Mouse (Mus musculus): ENCODE data around the gene Med24. TPM values are rescaled to one million over a fixed set of nuclear protein-coding genes. Genes with fewer than 3 reads are reported as not detected.
A peak's percentile ranks its signal among the peaks of the same experiment; 100 is the strongest.
"Not testable (repeated sequence)": the region's sequence is repeated elsewhere in the genome, so short reads cannot be mapped to it uniquely, and the experiment has no call there.

Gene Med24
- polyA plus RNA-seq, 1 experiment from 2014 or later = 61.0 TPM

DNA sequence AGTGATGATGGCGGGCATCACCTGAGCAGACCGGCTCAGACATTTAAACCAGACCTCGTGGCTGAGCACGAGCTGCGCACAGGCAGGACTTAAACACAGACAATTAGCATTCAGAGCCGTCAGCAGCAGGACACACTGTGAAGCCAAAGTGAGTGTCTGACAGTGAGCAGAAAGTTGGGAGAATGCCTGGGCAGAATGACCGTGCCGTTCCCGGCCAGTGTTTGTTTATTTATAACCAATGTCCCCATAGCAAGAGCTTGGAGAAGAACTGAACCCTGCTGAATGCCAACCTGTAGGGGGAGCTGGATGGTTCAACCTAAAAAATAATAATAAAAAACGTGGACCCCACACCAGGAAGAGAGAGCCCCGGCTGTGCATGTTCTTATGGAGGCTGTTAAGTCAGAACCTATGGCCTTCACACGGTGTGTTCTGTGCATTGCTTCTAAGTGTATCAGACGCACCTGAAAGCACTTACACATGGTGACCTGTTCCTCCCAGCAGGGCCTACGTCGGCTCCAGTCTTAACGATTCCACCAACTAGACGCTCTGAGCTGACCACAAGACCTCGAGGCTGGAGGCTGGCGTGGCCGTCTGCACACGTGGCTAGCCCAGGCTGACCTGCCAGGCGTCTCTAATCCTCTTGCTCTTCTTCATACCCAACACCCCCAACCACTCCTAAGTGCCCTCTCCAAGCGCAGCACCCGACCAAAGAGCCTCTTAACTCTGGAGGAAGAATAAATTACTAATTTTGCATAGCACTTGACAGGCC is 7.6 kb downstream of the Med24 start:
- Histone ChIP-seq H3K27ac (peak overlapping the region; percentile 29; the same call in 1 of the 2 replicates), H3K4me2 (replicated peaks) (no peak overlapping the region; the same call in 1 of the 2 replicates), H3K9me3 (no peaks in the 10 kb centered on the region), H3K4me3 (no peak overlapping the region), H3K36me3 (peaks cover 41% of the 10 kb centered on the region), H3K27me3 (no peaks in the 10 kb centered on the region), H3K9ac (no peak overlapping the region), H3K4me1 (peaks cover 20% of the 10 kb centered on the region)
- WGBS = 39% methylated on average over 24 of the region's 24 CpGs
- peak; percentile 9; the same call in 1 of the 2 replicates for ATAC-seq (ENCODE audit: low FRiP score, low read depth)

DNA sequence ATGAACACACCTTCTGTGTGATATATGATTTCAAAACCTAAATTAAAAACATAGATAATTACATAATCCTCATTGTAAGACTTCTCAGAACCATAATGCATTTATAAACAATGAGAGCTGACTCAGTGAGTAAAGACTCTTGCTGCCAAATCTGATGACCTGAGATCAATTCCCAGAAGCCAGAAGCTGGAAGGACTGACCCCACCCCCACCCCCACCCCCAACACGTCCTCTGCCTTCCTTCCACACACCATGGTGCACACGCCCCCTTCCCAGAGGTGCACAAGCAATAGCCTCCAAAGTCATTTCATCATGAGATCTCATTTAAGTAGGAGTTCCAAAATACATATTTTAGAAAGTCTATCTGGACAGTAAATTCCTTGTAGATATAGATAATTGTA is 8.5 kb downstream of the Med24 start:
- Histone ChIP-seq H3K27ac (no peak overlapping the region), H3K9me3 (no peaks in the 10 kb centered on the region), H3K27me3 (no peaks in the 10 kb centered on the region), H3K4me3 (no peak overlapping the region), H3K4me1 (peaks cover 20% of the 10 kb centered on the region), H3K4me2 (replicated peaks) (no peak overlapping the region), H3K36me3 (peaks cover 41% of the 10 kb centered on the region), H3K9ac (no peak overlapping the region)
- no peak for ATAC-seq (ENCODE audit: low FRiP score, low read depth)
- 71% methylated on average over 2 of the region's 2 CpGs for WGBS

DNA sequence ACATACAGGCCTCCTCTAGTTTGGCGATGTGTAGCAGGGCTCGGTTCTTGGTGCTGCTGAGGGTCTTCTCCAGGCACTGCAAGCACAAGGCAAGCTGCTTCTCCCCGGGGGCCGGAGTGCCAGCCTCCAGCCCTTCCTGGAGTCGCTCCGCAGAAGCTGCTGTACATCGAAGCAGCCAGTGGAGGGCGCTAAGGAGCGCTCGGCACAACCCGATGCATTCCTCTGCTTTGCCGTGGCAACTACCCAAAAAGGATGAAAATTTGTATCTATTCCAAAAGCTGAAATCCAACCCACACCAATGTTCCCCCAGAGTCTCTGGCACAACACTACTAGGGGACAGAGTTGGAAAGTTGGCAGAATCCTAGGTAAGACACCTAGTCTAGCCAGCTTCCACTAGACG is 11.3 kb downstream of the Med24 start:
- Histone ChIP-seq H3K9ac (peak overlapping the region; percentile 6; the same call in 1 of the 2 replicates), H3K36me3 (peaks cover 56% of the 10 kb centered on the region), H3K4me3 (no peak overlapping the region), H3K4me1 (peaks cover 20% of the 10 kb centered on the region), H3K27ac (peak overlapping the region; percentile 28; the same call in 1 of the 2 replicates), H3K4me2 (replicated peaks) (no peak overlapping the region), H3K27me3 (no peaks in the 10 kb centered on the region), H3K9me3 (no peaks in the 10 kb centered on the region)
- ATAC-seq (ENCODE audit: low FRiP score, low read depth) = no peak
- 19% methylated on average over 13 of the region's 13 CpGs for WGBS

DNA sequence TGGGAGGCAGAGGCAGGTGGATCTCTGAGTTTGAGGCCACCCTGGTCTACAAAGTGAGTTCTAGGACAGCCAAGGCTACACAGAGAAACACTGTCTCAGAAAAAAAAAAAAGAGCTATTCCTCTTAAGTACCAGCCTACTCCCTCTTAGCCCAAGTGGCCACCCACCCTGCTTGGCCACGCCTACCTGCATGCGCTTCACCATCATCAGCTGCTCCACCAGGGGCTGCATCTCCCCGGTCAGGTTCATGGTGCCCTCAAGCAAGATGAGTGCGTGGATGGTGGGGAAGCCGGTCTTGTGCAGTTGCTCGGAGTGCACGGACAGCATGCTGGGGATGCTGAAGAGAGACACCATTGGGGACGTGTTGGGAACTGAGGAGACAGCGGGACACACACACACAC is 13.3 kb downstream of the Med24 start:
- ATAC-seq (ENCODE audit: low FRiP score, low read depth) = no peak
- H3K27me3 ChIP-seq = no peaks in the 10 kb centered on the region
- no peak overlapping the region for H3K27ac ChIP-seq
- WGBS = 91% methylated on average over 9 of the region's 9 CpGs
- H3K9me3 ChIP-seq = no peaks in the 10 kb centered on the region
- peaks cover 72% of the 10 kb centered on the region for H3K36me3 ChIP-seq
- no peak overlapping the region for H3K4me3 ChIP-seq
- peaks cover 11% of the 10 kb centered on the region for H3K4me1 ChIP-seq
- no peak overlapping the region for H3K4me2 ChIP-seq (replicated peaks)
- H3K9ac ChIP-seq = no peak overlapping the region

DNA sequence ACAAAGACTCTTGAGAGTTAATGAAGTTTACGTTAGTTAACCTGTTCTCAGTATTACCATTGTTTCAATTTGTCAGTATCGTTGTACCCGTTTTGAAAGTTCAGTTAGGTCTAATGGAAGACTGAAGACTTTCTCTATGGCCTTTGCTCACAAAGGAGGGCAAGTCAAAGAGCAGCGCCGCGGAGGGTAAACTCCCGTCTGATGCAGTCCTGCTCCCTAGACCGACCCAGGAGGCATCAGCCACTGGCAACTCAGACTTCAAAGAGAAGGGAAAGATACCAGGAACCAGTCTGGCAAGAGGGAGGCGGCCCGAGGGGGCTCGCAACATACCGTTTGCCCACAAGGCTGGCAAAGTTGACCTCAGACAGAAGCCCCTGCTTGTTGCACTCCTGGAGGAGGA is 15.5 kb downstream of the Med24 start:
- no peaks in the 10 kb centered on the region for H3K27me3 ChIP-seq
- WGBS = 83% methylated on average over 12 of the region's 12 CpGs
- peaks cover 10% of the 10 kb centered on the region for H3K4me1 ChIP-seq
- no peak overlapping the region for H3K9ac ChIP-seq
- H3K27ac ChIP-seq = no peak overlapping the region
- no peak overlapping the region for H3K4me3 ChIP-seq
- H3K9me3 ChIP-seq = no peaks in the 10 kb centered on the region
- ATAC-seq (ENCODE audit: low FRiP score, low read depth) = no peak
- H3K36me3 ChIP-seq = peaks cover 85% of the 10 kb centered on the region
- no peak overlapping the region for H3K4me2 ChIP-seq (replicated peaks)

DNA sequence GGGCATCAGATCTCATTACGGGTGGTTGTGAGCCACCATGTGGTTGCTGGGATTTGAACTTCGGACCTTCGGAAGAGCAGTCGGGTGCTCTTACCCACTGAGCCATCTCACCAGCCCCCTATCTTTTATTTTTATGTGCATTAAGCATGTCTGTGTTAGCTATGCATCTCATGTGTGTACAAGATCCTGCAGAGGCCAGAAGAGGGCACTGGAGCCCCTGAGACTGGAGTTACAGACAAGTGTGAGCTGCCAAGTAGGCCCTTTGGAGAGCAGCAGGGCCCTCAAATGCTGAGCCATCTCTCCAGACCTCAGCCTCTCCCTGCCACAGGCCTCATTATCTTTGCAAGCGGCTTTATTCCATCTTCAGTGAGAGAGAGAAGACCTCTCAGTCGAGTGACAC is 17.2 kb downstream of the Med24 start:
- not testable (repeated sequence) for H3K4me2 ChIP-seq (replicated peaks); H3K27me3 ChIP-seq; H3K4me1 ChIP-seq; H3K27ac ChIP-seq; ATAC-seq (ENCODE audit: low FRiP score, low read depth); H3K4me3 ChIP-seq; H3K9me3 ChIP-seq; H3K9ac ChIP-seq
- 92% methylated on average over 6 of the region's 6 CpGs for WGBS
- H3K36me3 ChIP-seq = peaks cover 90% of the 10 kb centered on the region

DNA sequence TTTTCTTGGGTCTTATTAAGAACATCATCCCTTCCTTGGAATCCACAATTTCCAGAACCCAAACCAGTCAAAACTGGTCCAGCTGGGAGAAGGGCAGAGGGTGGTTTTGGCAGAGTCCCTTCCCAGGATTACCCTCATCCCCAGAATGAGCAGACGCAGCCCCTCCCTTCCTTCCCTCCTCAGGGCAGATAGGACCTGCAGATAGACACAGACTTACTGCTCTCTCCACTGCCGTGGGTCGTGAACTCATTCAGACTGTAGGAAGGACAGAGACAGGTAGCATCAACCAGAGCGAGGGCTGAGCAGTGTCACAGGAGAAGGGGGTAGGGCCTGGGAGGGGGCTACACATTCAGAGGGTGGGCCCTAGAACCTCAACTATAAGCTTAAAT is 18.2 kb downstream of the Med24 start:
- H3K9me3 ChIP-seq = no peaks in the 10 kb centered on the region
- no peak overlapping the region for H3K4me2 ChIP-seq (replicated peaks)
- no peaks in the 10 kb centered on the region for H3K27me3 ChIP-seq
- WGBS = 85% methylated on average over 4 of the region's 4 CpGs
- H3K9ac ChIP-seq = no peak overlapping the region
- H3K27ac ChIP-seq = no peak overlapping the region; the same call in 1 of the 2 replicates
- H3K36me3 ChIP-seq = peaks cover 90% of the 10 kb centered on the region
- no peak overlapping the region for H3K4me3 ChIP-seq
- peaks cover 9% of the 10 kb centered on the region for H3K4me1 ChIP-seq
- ATAC-seq (ENCODE audit: low FRiP score, low read depth) = no peak

DNA sequence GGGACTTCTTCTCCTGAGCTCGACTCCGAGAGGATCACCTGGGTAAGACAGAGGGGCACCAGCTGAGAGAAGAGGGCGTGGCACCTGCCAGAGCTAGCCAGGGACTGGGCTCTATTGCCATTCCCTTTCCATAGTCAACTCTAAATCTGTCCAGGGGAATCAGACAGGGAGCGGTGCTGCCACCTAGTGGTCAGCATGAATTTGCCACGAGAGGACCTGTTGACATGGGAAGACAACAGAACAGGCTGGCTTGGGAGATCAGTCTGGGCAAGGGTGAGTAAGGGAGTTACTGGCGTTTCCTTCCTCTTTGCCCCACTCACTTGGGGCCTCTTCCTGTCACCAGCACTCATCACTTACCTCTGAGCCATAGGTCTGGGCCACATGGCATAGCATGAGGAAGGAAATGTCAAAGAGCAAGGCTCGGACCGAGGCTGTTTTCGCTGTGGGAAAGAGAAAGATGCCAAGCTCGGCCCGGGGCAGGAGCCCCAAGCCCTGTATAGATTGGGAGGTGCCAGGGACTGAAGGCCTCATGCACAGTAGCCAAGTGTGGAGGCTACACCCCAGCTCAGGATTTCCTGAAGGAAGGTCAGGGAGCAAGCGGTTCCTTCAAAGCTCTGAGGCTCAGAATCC is 18.7 kb downstream of the Med24 start:
- no peak; the same call in 1 of the 2 replicates for ATAC-seq (ENCODE audit: low FRiP score, low read depth)
- 57% methylated on average over 12 of the region's 12 CpGs for WGBS
- Histone ChIP-seq H3K36me3 (peaks cover 90% of the 10 kb centered on the region), H3K9ac (no peak overlapping the region), H3K4me3 (no peak overlapping the region), H3K4me2 (replicated peaks) (no peak overlapping the region), H3K27me3 (no peaks in the 10 kb centered on the region), H3K4me1 (peaks cover 9% of the 10 kb centered on the region), H3K27ac (no peak overlapping the region; the same call in 1 of the 2 replicates), H3K9me3 (no peaks in the 10 kb centered on the region)

DNA sequence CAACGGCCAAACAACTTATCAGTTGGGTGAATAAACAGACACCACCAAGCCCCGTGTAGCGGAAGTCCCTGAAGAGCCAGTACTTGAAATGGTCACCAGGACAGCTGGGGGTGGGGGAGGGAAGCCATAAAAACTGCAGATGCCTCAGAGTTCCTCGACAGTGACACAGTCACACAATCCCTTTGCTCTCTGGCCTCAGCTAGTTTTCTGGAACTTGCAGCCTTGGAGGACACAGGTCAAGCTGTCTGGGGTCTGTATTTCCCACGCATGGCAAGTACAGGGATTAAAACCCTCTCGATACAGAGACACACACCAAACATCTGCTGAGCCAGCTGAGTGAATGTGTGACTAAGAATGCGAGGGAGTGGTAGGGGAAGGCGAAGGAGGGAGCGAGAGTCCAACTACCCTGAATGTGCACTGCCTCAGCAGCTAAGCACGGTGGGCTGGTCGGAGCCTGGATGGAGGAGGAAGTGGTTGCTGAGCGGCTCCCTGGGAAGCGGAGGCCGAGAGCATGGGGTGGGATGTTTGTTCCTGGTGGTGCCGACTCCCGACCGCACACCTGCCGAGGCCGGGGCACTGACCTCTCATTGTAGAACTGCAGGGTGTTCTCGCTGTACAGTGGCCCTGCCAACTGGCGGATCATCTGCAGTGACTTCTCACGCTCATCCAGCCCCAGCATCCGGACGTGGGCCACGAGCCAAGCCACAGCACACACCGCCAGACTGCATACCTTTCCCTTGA is 20.1 kb downstream of the Med24 start:
- 78% methylated on average over 26 of the region's 26 CpGs for WGBS

DNA sequence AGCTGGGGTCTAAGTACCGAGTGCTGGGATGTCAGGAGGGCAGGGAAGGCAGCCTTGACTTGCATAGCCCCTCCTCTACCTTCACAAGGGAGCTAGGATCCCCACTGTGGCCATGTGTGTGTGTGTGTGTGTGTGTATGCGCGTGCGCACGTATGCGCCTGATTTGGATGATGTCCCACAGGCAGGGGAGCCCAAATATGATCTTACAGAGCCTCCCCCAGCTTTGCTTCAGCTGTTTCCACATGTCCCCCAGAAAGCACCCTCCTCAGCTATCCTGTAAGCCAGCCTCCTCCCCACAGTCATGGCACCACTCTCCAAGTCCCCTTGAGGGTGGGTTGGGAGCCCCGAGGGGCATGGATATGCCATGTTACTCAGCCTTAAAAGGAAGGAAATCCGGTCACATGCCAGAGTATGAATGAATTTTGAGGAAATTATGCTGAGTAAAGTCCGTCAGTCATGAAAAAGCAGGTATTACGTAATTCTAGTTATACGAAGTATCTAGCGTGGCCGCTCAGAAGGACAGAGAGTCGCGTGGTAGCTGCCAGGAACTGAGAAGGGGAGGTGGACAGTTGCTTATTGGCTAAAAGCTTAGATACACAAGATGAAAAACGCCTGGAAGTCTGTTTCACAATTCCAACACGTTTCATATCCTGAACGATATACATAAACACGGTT is 20.8 kb downstream of the Med24 start:
- peaks cover 86% of the 10 kb centered on the region for H3K36me3 ChIP-seq
- H3K9me3 ChIP-seq = no peaks in the 10 kb centered on the region
- 88% methylated on average over 19 of the region's 19 CpGs for WGBS
- peaks cover 9% of the 10 kb centered on the region for H3K4me1 ChIP-seq
- no peak overlapping the region for H3K4me3 ChIP-seq
- H3K27me3 ChIP-seq = no peaks in the 10 kb centered on the region
- H3K9ac ChIP-seq = 0 out of 2 replicates have a peak overlapping the region, but pooled peaks have one; percentile 20
- H3K27ac ChIP-seq = peak overlapping the region; percentile 33; the same call in 1 of the 2 replicates
- ATAC-seq (ENCODE audit: low FRiP score, low read depth) = 0 out of 2 replicates have a peak, but pooled peaks have one; percentile 8
- H3K4me2 ChIP-seq (replicated peaks) = no peak overlapping the region

More for the DNA sequence above, 20.1 kb downstream of the Med24 start:
- ATAC-seq (ENCODE audit: low FRiP score, low read depth) = no peak
- Histone ChIP-seq H3K27ac (no peak overlapping the region), H3K4me1 (peaks cover 9% of the 10 kb centered on the region), H3K9me3 (no peaks in the 10 kb centered on the region), H3K36me3 (peaks cover 90% of the 10 kb centered on the region), H3K4me2 (replicated peaks) (no peak overlapping the region), H3K4me3 (no peak overlapping the region), H3K9ac (no peak overlapping the region), H3K27me3 (no peaks in the 10 kb centered on the region)

DNA sequence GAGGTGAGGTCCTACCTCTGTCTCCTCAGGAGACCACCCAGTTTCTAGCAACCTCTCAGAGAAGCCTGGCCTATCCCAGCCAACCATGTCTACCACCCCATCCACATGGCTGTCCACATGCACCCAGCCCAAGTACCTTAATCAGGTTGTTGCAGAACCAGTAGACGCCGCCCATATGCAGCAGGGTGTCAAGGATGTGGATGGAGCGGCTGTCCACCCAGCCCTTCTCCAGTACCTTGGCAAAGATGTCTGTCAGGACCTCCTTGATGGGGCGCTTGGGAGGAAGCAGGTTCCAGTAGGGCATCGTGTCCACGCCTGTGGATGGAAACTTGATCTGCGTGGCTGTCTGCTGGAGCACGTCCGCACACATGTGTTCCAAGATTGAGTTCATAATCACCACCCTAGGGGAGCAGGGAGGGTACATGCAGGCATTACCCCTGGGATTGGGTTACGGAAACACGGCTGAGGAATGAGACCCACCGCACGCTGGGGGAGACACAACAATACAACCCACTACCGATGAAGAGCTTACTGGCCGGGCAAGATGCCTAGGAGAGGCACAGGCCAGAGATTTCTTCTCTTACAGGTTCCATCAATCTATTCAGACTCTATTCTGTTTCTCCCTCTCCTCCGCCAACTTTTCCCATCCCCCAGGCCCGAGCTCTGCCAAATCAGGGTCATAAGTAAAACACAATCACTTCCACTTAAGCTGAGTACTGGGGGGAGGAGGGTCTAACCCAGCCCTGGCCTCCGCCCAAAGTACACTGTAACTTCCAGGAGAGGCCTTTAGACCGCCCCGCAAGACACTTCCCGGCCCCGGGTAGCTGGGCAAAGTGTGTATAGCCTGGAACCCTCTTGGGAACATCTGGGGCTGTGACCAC is 21.6 kb downstream of the Med24 start:
- peak overlapping the region; percentile 33; the same call in 1 of the 2 replicates for H3K27ac ChIP-seq
- peaks cover 78% of the 10 kb centered on the region for H3K36me3 ChIP-seq
- ATAC-seq (ENCODE audit: low FRiP score, low read depth) = peak; percentile 22; the same call in 1 of the 2 replicates
- 78% methylated on average over 22 of the region's 22 CpGs for WGBS
- no peak overlapping the region for H3K4me3 ChIP-seq
- peaks cover 10% of the 10 kb centered on the region for H3K4me1 ChIP-seq
- no peak overlapping the region for H3K4me2 ChIP-seq (replicated peaks)
- no peaks in the 10 kb centered on the region for H3K9me3 ChIP-seq
- 0 out of 2 replicates have a peak overlapping the region, but pooled peaks have one; percentile 20 for H3K9ac ChIP-seq
- H3K27me3 ChIP-seq = no peaks in the 10 kb centered on the region

Data from limb, embryonic 13.5 days (tissue).